Mouse (Mus musculus): ENCODE results near the gene Nrg3. TPM values are rescaled to one million over a fixed set of nuclear protein-coding genes. Genes with fewer than 3 reads are reported as not detected.

The Nrg3 gene
- polyA plus RNA-seq (2014; fragmentation: Illumina TruSeq; extraction: RNeasy Lipid Tissue Mini Kit (QIAGEN cat#74804); ENCODE audit: low read depth, low replicate concordance): not detected

GRCm38 (mm10) chr14:39472790-39473761, at the start of gene Nrg3:
Gene Nrg3 (minus strand): TSS chr14:39473088.

